Mouse (Mus musculus) 3T3-L1 (cell line): ENCODE measurements around the gene Nrf1.

Experiments
- DNase-seq: peaks from one replicate; pipeline ENCODE4 v3.0.0-alpha.2; 2015; ENCODE audit warnings: low read depth, low spot score

Nrf1 gene

DNA sequence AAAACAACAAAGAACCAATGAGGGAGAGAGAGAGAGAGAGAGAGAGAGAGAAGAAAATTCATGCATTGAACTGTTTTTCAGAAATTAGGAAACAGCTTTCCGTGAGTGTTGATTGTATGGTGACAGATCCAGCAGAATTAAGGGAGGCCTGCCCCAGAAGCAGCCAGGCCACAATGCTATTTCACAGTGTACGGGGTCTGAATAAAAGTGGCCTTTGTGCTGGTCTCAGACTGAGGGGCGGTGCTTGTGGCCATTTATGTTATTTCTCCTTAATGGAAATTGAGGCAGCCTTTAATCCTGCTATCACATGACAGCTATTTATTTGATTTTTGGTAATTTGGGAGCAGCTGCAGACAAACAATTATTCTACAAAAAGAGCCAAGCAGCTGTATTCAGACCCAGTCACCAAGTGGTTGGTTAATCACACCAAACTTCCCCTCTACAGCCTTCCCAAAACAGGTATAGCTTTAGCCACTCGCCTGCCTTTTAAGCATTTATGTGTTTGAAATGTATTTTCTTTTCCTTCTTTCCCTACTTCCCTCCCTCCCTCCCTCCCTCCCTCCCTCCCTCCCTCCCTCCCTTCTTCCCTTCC lies 31.2 kb downstream of the Nrf1 start:
- no peak for DNase-seq

DNA sequence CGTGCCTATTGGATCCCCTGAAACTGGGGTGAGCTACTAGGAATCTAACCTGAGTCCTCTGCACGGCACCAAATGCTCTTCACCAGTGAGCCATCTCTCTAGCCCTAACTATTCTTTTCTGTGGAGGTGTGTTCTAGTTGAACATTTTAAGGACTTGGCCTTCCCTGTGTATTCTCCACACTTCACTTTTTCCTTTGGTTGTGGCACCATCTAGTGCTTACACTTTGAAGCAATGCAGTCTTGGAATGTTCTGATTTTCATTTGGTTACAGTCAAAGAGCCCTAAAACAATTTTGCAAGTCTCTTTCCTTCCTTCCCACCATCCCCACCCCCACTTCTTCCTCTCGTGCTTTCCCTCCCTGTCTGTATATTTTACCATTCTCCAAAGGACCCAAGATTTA lies 33.6 kb downstream of the Nrf1 start:
- peak; percentile 69 for DNase-seq

GRCm38 (mm10) chr6:30083307-30083706 lies 35.5 kb downstream of the Nrf1 start:
- DNase-seq, result no peak

DNA sequence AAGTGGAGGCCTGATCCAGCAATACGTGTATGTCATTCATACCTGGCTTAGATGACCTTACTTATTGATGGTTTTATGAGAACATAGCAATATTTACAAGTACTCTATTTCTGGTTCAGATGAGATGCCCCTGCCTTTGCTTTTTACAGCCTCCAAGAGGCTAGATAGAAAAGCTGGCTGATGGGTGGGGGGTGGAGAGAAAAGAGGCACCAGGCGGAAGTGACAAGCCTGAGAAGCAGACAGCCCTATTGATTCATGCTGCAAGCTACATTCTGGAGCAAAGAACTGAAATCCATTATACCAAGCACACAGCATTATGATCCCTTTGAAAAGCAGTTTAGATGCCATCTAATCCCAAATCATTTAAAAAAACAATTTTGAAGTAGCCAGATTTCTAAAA lies 37.6 kb downstream of the Nrf1 start:
- no peak for DNase-seq

- peak; percentile 56 for DNase-seq
These were observed 43.4 kb downstream of the Nrf1 start for GRCm38 (mm10) chr6:30091221-30091620.

DNA sequence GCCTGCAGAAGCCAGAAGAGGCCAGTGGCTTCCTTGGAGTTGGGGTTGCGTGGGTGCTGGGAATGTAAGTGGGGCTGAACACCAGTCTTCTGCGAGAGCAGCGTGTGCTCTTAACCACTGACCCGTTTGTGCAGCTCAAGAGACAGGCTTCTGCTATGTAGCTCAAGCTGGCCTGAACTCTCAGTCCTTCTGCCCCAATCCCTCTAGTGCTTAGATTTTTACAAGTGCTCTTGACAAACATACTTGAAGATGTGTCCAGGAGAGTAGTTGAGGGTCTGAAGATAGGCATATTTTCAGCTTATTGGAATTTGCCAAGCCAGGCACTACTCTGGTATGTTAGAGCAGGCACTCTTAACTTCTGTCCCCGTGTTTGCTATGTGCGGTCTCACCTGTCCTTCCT lies 45.0 kb downstream of the Nrf1 start:
- DNase-seq, result no peak

DNA sequence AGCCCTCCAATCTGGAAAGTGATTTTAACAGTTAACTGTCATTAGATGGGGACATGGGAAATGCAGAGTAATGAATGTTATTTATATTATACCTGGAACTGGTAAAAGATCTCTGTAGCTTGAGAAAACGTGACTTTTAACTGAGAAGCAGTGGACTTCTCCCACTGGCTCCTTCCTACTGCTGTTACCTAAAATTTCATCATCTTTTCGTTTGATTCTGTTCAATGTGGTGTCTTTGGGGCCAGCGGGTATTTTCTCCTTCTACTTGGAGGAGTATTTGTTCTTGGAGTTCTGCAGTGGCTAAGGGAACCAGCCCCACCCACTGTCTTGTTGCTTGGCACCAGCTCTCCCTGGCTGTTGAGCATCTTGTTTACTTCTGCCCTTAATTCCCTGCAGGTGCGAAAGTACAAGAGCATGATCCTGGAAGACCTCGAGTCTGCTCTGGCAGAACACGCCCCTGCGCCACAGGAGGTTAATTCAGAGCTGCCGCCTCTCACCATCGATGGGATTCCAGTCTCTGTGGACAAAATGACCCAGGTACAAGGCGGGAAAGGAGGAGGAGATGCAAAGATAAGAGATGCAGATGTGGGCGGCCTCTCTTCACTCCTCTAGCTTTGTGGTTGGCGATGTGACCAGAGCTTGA lies 54.1 kb downstream of the Nrf1 start:
- DNase-seq, result peak; percentile 37

GRCm38 (mm10) chr6:30106091-30106490 lies 58.3 kb downstream of the Nrf1 start:
- DNase-seq, result peak; percentile 72

- DNase-seq, result peak; percentile 97
These were observed 59.7 kb downstream of the Nrf1 start for GRCm38 (mm10) chr6:30107456-30107855.

DNA sequence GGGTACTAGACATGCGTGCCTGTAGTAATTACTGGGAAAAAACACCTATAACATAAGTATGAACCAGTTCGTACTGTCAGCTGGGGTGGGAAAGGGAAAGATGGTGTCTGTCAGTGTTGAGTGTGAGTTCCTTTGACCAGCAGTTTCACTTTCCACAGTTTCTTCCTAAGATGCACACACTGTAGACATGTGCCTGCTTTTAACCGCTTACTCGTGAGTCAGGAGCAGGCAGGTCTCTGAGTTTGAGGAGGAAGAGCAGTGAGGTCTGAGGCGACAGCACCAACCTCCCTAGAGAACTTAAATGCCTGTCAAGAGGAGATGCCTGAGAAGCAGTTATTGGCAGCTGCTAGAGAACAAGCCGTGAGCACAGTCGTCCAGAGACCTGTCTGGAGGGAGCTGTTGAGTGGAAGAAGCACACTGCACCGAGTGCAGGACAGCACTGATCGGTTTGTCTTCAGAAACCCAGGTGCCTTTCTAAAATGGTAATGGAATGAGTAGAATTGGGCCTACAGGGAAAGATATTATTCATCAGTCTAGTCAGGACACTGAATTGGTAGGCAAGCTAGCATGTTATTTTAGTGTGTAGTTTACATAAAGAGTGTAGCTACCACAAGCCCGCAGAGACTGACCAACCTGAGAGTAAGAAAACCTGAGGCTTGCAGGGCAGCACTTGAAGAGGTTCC lies 62.2 kb downstream of the Nrf1 start:
- DNase-seq, result no peak

DNA sequence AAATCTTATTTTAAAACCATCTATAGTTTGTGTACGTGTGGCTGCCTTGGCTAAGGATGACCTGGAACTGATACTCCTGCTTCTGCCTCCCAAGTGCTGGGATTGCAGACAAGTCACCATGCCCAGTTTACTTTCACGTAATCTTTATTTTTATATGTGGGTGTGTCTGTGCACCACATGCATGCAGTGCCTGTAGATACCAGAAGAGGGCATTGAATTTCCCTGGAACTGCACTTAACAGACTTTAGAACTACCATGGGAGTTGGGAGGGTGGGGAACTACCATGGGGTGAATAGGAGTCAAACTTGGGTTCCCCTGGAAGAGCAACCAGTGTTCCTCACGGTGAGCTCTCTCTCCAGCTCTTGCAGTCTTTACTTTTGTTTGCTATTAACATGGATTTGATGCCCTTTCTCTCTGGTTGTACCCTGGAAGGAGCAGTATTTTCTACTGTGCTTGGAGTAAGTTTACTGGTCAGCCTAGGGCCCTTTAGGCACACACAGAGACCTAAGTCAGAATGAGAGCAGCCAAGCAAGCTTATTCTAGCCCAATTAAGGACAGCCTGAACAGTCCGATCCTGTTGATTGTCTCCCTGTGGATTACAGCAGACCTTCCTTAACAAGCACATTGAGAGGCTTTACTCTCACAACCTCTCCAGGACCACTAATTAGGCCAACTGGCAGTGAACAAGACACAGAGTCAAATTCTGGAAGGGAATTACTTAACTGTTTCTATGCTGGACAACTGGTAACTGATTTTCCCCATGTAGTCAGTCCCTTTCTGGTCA lies 64.8 kb downstream of the Nrf1 start:
- peak; percentile 42 for DNase-seq

GRCm38 (mm10) chr6:30114101-30114500 lies 66.3 kb downstream of the Nrf1 start:
- peak; percentile 96 for DNase-seq

GRCm38 (mm10) chr6:30121152-30121551 lies 73.4 kb downstream of the Nrf1 start:
- peak; percentile 63 for DNase-seq

DNA sequence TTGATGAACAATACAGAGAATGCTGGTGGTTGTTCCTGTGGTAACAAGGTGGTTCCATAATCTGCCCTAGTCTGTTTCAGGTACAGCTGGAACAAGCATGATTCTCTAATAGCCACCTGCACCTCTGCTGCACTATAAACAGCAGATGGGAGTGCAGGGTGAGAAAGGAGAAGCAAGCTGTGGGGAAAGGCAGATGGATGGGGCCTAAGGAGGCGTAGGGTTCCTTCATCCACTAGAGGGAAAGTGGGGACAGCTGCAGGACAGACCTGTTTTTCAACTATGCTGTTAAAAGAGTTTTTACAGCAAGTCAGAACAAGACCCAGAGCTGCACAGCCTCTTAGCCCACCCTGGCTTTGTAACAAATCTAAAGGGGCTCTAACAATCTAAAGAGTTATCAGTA lies 73.8 kb downstream of the Nrf1 start:
- DNase-seq, result no peak

DNA sequence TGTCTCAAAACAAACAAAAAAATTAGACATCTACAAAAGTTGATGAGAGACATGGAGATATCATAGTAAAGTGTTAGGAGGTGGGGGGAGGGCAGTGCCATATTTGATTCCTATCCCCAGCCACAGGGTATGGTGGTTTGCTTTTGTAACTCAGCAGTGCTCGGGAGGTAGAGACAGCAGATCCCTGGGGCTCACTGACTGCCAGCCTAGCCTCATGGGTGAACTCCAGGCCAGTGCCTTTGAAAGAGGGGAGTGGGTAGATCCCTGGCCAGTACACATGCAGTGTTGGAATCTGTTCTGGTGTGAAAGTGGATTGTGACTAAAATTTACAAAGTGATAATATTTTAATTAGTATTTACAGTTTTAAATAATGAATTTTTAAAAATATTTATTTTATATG lies 75.6 kb downstream of the Nrf1 start:
- DNase-seq, result no peak

DNA sequence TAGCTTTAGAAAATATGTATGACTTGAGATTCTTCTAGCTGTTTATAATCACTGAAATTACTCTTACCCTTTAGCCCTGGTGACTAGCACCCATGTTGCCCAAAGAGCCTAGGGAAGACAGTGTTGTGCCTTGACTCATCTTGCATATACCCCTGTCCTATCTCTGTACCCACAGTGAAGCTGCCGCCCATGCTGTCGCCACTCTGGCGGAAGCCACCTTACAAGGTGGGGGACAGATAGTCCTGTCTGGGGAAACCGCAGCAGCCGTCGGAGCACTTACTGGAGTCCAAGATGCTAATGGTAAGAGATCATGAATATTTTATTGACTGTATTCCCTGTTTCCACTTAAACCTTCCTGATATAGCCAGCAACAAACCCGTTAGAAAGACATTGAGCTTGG lies 78.3 kb downstream of the Nrf1 start:
- no peak for DNase-seq

DNA sequence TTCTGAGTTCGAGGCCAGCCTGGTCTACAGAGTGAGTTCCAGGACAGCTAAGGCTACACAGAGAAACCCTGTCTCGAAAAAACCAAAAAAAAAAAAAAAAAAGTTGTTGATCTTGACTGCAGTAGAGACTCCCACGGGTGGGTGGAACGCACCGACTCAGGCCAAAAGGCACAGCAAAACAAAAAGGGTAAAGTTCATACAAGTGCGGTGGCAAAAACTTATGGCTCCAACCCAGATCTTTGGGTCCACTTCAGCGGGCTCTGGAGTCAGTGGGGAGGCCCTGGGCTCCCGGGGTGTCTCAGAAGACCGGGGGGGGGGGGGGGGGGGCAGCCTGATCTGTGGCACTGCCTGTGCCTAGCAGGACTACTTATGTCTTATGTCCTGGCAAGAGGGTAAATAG lies 79.0 kb downstream of the Nrf1 start:
- no peak for DNase-seq

GRCm38 (mm10) chr6:30132399-30132798 lies 84.6 kb downstream of the Nrf1 start:
- no peak for DNase-seq

DNA sequence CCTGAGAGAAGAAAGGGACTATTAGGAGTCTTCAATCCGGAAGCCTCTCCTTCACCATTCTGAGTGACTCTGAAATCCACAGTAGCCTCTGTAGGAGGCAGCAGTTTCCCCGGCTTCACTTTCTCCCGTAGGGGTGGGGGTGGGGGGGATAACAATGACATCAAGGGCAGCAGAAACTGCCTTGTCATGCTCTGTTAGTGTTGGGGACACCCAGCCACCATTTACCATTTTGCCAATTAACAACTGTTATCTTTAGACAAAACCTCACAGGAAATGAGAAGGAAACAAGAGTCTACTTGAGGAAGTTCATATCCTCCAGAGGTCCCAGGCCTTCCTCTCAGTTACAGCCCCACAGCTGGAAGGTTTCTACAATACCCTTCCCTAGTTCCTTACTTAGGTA lies 87.8 kb downstream of the Nrf1 start:
- no peak for DNase-seq

- no peak for DNase-seq
These were observed 89.4 kb downstream of the Nrf1 start for GRCm38 (mm10) chr6:30137227-30137626.

DNA sequence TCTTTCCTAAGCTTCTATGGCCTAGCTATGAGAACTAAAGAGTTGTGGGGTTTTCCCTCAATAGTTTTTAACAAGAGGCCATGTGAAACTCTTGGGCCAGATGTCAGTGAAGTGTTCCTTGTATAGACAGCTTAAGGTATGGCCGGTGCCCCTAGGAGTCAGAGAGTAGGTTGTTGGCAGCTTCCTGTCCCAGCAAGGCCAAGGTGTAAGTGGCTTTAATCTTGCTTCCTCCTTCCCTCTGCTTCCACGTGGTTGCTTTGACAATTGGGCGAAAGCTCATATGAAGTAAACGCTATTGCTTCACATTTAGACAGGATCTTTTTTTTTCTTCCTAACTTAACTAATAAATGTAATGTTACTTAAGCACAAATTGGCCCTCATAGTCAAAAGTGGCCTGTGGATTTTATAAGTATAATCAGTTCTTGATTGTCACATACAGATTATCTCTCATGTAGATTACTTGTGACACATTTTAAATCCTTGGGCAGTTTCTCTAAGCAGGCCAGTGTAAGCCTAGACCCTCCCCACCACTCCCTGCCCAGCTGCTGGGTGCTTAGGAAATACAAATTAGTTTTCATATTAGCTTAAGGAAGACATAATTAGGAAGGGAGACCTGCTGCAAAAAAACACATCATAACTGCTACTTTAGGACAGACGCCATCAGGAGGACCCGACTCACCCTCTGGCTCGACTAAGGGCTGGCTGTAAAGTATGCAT lies 91.7 kb downstream of the Nrf1 start:
- DNase-seq, result no peak

- DNase-seq, result no peak
These were observed 95.5 kb downstream of the Nrf1 start for GRCm38 (mm10) chr6:30143263-30143662.
